Mouse (Mus musculus) cerebellum, postnatal 4 days (tissue): ENCODE measurements around the gene Abcc9.

Source experiments
- DNase-seq, 2 experiments: peaks; one replicate each; pipeline ENCODE4 v3.0.0; 2022; ENCODE audit warnings: low spot score in 2 of 2, mixed read lengths in 1 of 2

The Abcc9 gene

DNA sequence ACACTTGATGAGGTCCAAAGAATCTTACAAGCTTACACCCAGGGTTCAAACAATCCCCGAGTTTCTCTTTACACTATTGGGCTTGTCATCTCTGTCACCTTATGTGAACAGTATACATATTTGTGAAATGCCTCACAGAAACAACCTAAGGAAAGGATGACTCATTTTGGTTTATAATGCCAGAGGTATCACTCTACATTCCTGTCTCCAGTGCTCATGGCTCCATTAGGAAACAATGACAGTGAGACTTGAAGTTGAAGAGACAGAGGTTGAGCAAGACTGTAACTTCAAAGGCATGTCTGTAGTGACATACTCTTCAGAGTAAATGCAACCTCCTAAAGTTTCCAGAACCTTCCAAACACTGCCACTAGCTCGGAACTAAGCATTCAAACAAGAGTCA is 153.7 kb downstream of the Abcc9 start:
- no peak for DNase-seq

DNA sequence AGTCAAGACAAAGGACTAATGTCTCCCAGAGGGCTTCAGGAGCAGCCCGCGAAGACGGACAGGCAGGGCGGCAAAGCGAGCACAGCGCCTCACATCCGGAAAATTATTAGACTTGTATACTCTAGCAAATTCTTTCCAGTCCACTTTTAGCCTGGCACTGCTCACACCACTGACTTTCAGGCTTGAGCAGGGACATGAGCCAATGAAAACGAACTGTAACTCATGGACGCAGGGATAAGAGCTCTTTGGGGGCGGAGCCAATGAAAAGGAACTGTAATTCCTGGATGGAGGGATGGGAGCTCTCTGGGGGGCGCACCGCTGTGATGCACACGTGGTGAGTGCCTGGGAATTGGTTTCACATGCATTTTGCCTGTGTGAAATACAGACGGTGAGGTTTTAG is 157.0 kb downstream of the Abcc9 start:
- no peak for DNase-seq

DNA sequence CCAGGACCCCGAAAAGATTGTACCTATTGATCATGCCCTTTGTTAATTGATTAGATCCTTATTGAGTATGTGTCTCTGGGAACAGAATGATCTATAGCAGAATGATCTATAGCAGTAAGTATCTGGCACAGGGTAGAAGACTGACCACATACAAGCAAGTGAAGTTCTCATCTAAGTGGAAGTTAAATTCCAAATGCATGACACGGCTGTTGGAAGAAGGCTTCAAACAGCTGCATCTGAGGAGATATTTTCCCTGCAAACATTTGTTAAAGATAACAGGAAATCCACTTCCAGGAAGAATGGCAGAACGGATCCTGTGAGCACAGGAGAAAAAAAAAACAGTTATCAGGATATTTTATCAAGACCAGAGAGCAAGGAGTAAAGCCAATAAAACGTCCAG is 158.5 kb downstream of the Abcc9 start:
- no peak for DNase-seq

DNA sequence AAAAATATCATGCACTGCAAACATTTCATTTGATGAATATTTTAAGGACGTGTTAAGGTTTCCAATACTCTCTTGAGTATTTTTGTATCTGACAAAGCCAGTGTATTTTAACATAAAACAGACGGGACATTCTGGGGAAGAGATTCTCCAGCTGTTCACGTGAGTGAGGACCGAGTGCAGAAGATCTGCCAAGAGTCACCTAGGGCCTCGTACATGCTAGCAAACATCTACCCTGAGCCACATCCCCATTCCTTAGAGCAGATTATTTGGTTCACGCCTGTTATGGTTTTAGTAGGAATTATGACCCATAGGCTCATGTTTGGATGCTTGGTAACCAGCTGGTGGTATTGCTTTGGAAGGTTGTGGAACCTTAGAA is 159.3 kb downstream of the Abcc9 start:
- DNase-seq = no peak

DNA sequence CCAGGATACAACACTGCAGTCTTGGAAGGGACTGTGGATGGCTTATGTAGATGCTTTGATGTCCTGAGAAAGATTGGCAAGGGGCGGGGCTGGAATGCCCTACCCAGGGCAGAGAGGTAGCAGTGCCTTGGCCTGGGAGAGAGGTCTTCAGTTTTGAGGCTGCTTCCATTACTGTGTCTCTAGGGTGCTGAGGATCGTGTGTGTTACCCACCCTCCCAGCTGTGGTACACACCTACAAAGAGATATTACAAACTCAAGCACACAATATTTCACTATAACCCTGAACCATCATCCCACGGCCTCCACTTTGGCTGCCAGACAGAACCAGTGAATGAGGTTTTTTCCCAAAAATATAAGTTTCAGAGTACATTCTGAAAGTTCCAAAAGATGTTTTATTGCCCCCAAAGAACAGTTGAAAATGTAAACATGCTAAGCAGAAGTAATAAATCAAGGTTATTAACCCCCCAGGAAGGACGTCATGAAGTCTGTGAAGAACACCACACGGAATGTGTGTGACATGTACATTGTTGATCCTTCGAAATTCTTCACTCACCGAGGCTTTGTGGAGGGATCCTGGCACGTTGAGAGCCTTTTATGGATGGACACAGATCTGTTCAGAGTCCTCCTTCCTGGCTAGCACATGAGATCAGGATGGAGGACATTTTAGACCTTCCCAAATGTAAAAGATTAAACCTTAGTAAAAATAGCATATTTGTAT is 159.9 kb downstream of the Abcc9 start:
- no peak for DNase-seq

DNA sequence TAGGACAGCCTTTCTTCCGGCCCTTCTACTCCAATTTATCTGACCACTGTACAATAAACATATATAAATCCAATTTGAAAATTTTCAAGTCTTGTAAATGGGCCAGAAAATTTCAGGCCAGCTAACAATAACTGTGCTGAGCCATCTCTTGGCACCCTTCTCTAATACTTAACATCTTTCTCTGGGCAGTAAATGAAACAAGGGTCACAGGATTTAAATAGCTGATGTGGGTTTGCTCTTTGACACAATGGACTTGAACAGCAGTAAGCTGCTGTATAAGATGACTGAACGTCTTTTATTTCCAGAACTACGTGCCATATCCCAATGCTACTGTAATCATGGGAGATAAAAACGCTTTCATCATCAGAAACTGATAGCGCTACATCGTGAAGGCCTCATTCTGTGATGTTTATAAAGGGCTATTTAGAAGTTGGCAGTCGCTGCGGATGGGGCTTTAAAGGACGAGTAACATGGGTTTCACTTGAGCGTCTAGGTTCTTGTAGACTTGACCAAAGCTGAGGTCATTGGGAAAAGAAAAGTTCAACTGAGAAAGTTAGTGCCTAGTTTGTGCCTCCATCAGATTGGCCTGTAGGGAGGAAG is 161.5 kb downstream of the Abcc9 start:
- DNase-seq = no peak

DNA sequence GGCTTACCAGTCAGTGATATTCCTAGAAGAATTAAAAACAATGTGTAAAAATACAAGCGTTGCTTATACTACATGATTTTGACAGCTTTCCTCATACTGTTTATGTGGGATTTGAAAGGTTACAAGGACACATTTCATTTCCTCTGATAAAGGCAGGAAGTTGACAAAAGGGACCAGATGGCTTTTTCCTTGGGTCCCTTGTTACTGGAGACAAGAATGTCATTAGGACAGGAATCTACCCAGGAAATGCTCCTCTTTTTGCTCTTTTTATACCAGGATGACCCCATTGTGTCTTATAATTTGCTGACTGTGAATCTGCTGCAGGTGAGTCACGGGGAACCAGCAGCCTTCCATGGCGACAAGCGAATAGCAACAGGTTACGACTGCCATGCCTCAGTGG is 162.0 kb downstream of the Abcc9 start:
- DNase-seq = no peak

DNA sequence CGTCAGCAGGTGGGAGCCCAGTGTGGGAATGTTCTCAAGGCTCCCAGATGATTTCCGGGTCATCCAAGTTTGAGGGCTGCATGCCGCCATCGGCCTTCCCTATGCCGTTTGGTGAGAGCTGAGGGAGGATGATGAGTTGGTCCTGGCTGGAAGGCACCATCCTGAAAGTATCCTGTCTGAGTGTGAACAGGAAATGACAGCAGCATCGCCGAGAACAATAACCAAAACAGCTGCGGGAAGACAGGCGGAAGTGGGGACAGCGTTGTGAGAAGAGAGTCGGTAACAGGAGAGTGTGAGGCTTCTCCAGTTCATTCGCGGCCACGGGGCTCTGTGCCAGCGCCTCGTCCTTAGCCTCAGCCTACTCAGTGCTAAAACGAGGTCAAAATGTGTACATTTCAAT is 163.6 kb downstream of the Abcc9 start:
- DNase-seq = no peak
